Mouse (Mus musculus) liver, adult 2 months (tissue): ENCODE data around the gene Chac2. TPM values are rescaled to one million over a fixed set of nuclear protein-coding genes. Genes with fewer than 3 reads are reported as not detected.

Experiments used
- DNase-seq: peaks from one replicate; pipeline ENCODE4 v3.0.0-alpha.2; 2011; ENCODE audit warnings: low read depth, low spot score; ENCODE audit errors: extremely low read depth
- H3K27ac ChIP-seq: fragments of 200-500 bp; replicated peaks from 2 replicates; pipeline ENCODE4 v1.5.1; 2012; ENCODE audit warnings: low read depth, mild to moderate bottlenecking, control low read depth, inconsistent platforms, low read length; ENCODE audit not compliant: insufficient read depth
- H3K27me3 ChIP-seq: fragments of 200-500 bp; 2 replicates; pipeline ENCODE4 v1.6.1; 2012; ENCODE audit warnings: mild to moderate bottlenecking, moderate library complexity, low read length, inconsistent platforms; ENCODE audit not compliant: control insufficient read depth, insufficient read depth
- H3K36me3 ChIP-seq: fragments of 200-500 bp; 2 replicates; pipeline ENCODE4 v1.6.1; 2012; ENCODE audit warnings: low read length, inconsistent platforms; ENCODE audit not compliant: control insufficient read depth, insufficient read depth
- H3K4me1 ChIP-seq: fragments of 200-500 bp; 2 replicates; pipeline ENCODE4 v1.6.1; 2011; ENCODE audit warnings: low read length; ENCODE audit not compliant: control insufficient read depth, insufficient read depth
- H3K4me3 ChIP-seq: fragments of 200-500 bp; 2 replicates; pipeline ENCODE4 v1.5.1; 2011; ENCODE audit warnings: low read depth, mild to moderate bottlenecking, control low read depth, low read length, moderate library complexity; ENCODE audit not compliant: insufficient read depth
- H3K79me2 ChIP-seq: fragments of 200-500 bp; 2 replicates; pipeline ENCODE4 v1.6.1; 2012; ENCODE audit warnings: inconsistent platforms, mild to moderate bottlenecking, low read length, moderate library complexity; ENCODE audit not compliant: control insufficient read depth, insufficient read depth
- H3K9ac ChIP-seq: fragments of 200-500 bp; 2 replicates; pipeline ENCODE4 v1.6.1; 2012; ENCODE audit warnings: low read depth, mild to moderate bottlenecking, control low read depth, inconsistent platforms, low read length
- CTCF ChIP-seq: fragments of 200-500 bp; IDR thresholded peaks from 2 replicates; pipeline ENCODE4 v1.5.1; 2011; ENCODE audit warnings: low read depth, low read length, control low read depth
- POLR2A ChIP-seq: fragments of 200-500 bp; IDR thresholded peaks from 2 replicates; pipeline ENCODE4 v1.6.1; 2011; ENCODE audit warnings: low read length, control low read depth; ENCODE audit not compliant: insufficient read depth; ENCODE audit errors: extremely low read depth
- whole genome bisulfite sequencing: fragments of 180-500 bp; shearing (Covaris S2); methylation state at CpG from one replicate; pipeline ENCODE4 v1.1.7; 2018; 5-methylcytosine and 5-hydroxymethylcytosine counted together
- polyA plus RNA-seq: library from polyadenylated mRNA; depleted of rRNA; stranded (reverse); fragments of >200 nt; gene quantifications from 2 replicates; pipeline ENCODE4 v1.2.3, GENCODE M21; 2012; rRNA removed
- total RNA-seq: library from RNA; depleted of rRNA; stranded (reverse); fragments of >200 nt; gene quantifications from 2 replicates; pipeline ENCODE4 v1.2.3, GENCODE M21; 2014; rRNA removed

Chac2 gene
- total and polyA plus RNA-seq, 2 experiments: 9.4 to 45.9 TPM

DNA sequence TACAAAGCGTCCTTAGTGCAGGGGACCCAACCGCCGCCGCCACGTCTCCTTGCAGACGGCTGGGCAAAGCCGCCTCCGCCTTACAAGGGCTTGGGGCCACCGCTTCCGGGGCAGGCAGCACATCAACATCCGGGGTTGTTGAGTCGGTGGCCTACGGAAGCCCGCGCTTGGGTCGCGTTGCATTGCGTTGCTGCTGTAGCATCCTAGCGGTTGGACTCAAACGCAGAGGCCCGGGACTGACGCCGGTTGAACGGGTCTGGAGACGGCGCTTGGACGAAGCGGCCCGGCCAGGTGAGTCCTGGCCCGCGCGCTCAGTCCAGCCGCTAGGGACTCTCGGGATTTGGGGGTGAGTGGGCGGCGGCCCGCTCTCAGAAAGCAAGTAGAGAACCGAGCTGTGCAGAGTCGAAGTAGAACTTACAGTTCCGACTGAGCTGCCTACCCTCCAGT, 31.8 kb downstream of the Chac2 start, which contains the start of gene Erlec1:
Gene Erlec1 (minus strand): TSS at position 57 of the 447 bp plus-strand sequence.
- WGBS: under 1% methylated on average over 40 of the region's 40 CpGs
- peak; percentile 27; the same call in 1 of the 2 replicates for TF ChIP-seq CTCF
- TF ChIP-seq POLR2A: 0 out of 2 replicates have a peak, but pooled peaks have one; percentile 44
- Histone ChIP-seq H3K4me1 (peaks cover 3% of the 10 kb centered on the region; the same call in 1 of the 2 replicates), H3K4me3 (peak within 1 kb of the TSS; percentile 69), H3K36me3 (peaks cover 14% of the 10 kb centered on the region), H3K27ac (peak within 1 kb of the TSS; percentile 32), H3K27me3 (no peaks in the 10 kb centered on the region), H3K9ac (peak within 1 kb of the TSS; percentile 72), H3K79me2 (peaks cover 4% of the 10 kb centered on the region)
- peak; percentile 84 for DNase-seq

GRCm38 (mm10) chr11:30953469-30954154, 32.5 kb downstream of the Chac2 start:
- H3K79me2 ChIP-seq: peaks cover 4% of the 10 kb centered on the region
- peak overlapping the region; percentile 32; the same call in 1 of the 2 replicates for H3K27ac ChIP-seq
- peak overlapping the region; percentile 68 for H3K9ac ChIP-seq
- H3K27me3 ChIP-seq: no peaks in the 10 kb centered on the region
- H3K4me1 ChIP-seq: peaks cover 3% of the 10 kb centered on the region; the same call in 1 of the 2 replicates
- DNase-seq: peak; percentile 42
- TF ChIP-seq CTCF (no peak), POLR2A (no peak)
- peaks cover 18% of the 10 kb centered on the region for H3K36me3 ChIP-seq
- peak overlapping the region; percentile 69 for H3K4me3 ChIP-seq
- 1% methylated on average over 28 of the region's 32 CpGs for WGBS

DNA sequence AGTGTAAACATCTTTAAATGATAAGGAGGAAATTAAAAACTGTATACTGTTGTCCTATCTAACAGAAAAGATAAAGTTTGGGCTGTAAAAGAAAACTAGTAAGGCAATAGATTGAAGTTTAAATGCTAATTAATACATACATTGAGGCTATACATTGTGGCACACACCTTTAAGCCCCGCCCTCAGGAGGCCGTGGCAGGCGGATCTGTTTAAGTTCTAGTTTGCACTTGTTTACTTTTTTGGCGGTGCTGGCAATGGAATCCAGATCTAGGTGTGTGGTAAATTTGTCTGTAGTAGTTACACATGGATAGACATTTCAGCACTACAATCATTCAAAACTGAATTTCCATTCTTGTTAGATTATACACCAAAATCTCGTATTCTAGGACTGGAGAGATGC, 33.3 kb downstream of the Chac2 start:
- Histone ChIP-seq H3K4me1 (peaks cover 3% of the 10 kb centered on the region; the same call in 1 of the 2 replicates), H3K9ac (no peak overlapping the region), H3K4me3 (no peak overlapping the region), H3K27me3 (no peaks in the 10 kb centered on the region), H3K79me2 (peaks cover 4% of the 10 kb centered on the region), H3K36me3 (peaks cover 23% of the 10 kb centered on the region), H3K27ac (no peak overlapping the region)
- no peak for DNase-seq
- no peak for TF ChIP-seq CTCF
- no peak for TF ChIP-seq POLR2A
- WGBS: 39% methylated on average over 5 of the region's 5 CpGs

GRCm38 (mm10) chr11:30943522-30943921, 42.6 kb downstream of the Chac2 start:
- no peaks in the 10 kb centered on the region for H3K27me3 ChIP-seq
- 96% methylated on average over 2 of the region's 2 CpGs for WGBS
- TF ChIP-seq CTCF (no peak), POLR2A (no peak)
- no peaks in the 10 kb centered on the region for H3K4me1 ChIP-seq
- no peaks in the 10 kb centered on the region for H3K79me2 ChIP-seq
- no peak overlapping the region for H3K9ac ChIP-seq
- peaks cover 53% of the 10 kb centered on the region for H3K36me3 ChIP-seq
- H3K4me3 ChIP-seq: no peak overlapping the region
- no peak overlapping the region for H3K27ac ChIP-seq
- no peak for DNase-seq

GRCm38 (mm10) chr11:30928498-30928897, 57.7 kb downstream of the Chac2 start:
- H3K36me3 ChIP-seq: peaks cover 20% of the 10 kb centered on the region
- no peak overlapping the region for H3K4me3 ChIP-seq
- no peaks in the 10 kb centered on the region for H3K79me2 ChIP-seq
- no peaks in the 10 kb centered on the region; the same call in 1 of the 2 replicates for H3K27me3 ChIP-seq
- no peak overlapping the region for H3K9ac ChIP-seq
- TF ChIP-seq CTCF (no peak), POLR2A (no peak)
- 100% methylated on average over 1 of the region's 1 CpGs for WGBS
- no peak for DNase-seq
- no peaks in the 10 kb centered on the region for H3K4me1 ChIP-seq
- H3K27ac ChIP-seq: no peak overlapping the region

GRCm38 (mm10) chr11:30928079-30928478, 58.1 kb downstream of the Chac2 start:
- no peak for TF ChIP-seq CTCF
- no peak for TF ChIP-seq POLR2A
- no peak for DNase-seq
- no peak overlapping the region for H3K27ac ChIP-seq
- no peaks in the 10 kb centered on the region for H3K4me1 ChIP-seq
- peaks cover 20% of the 10 kb centered on the region for H3K36me3 ChIP-seq
- H3K9ac ChIP-seq: no peak overlapping the region
- no peak overlapping the region for H3K4me3 ChIP-seq
- no peaks in the 10 kb centered on the region for H3K79me2 ChIP-seq
- H3K27me3 ChIP-seq: no peaks in the 10 kb centered on the region; the same call in 1 of the 2 replicates

Other genes with a start within 250 kb of the Chac2 start
- gene Psme4, start 214.6 kb downstream of the Chac2 start, total RNA-seq: 71.4 and 77.8 TPM in 2 replicates
- gene Psme4, start 214.6 kb downstream of the Chac2 start, polyA plus RNA-seq: 10.7 and 10.9 TPM in 2 replicates
- gene Gpr75, start 101.0 kb downstream of the Chac2 start, total RNA-seq: not detected in 2 replicates
- gene Gpr75, start 101.0 kb downstream of the Chac2 start, polyA plus RNA-seq: 0.02 TPM in 2 replicates
- 10.6 and 10.8 TPM in 2 replicates for gene Asb3, start 100.9 kb downstream of the Chac2 start, total RNA-seq
- 1.2 and 1.6 TPM in 2 replicates for gene Asb3, start 100.9 kb downstream of the Chac2 start, polyA plus RNA-seq
- gene Erlec1, start 32.0 kb downstream of the Chac2 start, total RNA-seq: 31.3 and 33.4 TPM in 2 replicates
- gene Erlec1, start 32.0 kb downstream of the Chac2 start, polyA plus RNA-seq: 13.0 and 13.5 TPM in 2 replicates
- gene Gm17332, start 196.1 kb upstream of the Chac2 start, total RNA-seq: not detected in 2 replicates
- gene Gm17332, start 196.1 kb upstream of the Chac2 start, polyA plus RNA-seq: not detected in 2 replicates